Mouse (Mus musculus) heart, postnatal 14 days (tissue): ENCODE measurements at regions not wholly inside any gene's neighbourhood (a gene's known extent, or its start where the extent isn't known, plus 50 kb on each side); places are given as distances from the start of the nearest gene placed in this dataset.
"Not testable (repeated sequence)": the region's sequence is repeated elsewhere in the genome, so short reads cannot be mapped to it uniquely, and the experiment has no call there.

ENCODE experiments used
- DNase-seq, 2 experiments: peaks; one replicate each; pipeline ENCODE4 v3.0.0; 2021 to 2022
- intact Hi-C: fragments of 180-260 bp; cut with DNase I; formaldehyde crosslinking; loops from one replicate; pipeline ENCODE4 v1.15.1; 2025

- intact Hi-C loops: loop anchor here (5.0 kb wide), 1 partner anchor 53 kb away; no protein-coding TSS in a partner anchor
Measured at GRCm38 (mm10) chr9:15420677-15421076, 63.1 kb upstream of the Cep295 start.

DNA sequence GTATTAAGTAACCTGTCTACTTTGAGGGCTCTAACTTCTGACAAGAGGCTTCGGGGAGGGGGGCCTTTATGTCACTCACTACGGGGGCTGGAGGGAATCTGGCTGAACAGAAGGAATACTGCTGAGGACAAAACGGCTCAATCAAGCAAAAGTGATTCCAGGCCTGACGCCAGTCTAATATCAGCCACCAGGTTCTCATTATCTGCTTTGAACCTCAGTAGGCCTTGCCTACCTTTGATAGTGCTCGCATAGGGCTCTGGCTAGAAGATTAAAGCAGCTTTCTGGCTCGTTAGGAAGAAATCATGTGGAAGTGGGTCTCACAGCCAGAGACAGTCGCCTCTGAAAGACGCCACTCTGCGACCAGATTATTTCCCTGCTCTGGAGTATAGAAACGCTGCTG lies 64.3 kb upstream of the Cep295 start:
- intact Hi-C loops: loop anchor here (5.0 kb wide), 1 partner anchor 55 kb away; no protein-coding TSS in a partner anchor
- no peak for DNase-seq

More at GRCm38 (mm10) chr9:15420677-15421076, 63.1 kb upstream of the Cep295 start:
- DNase-seq: no peak

DNA sequence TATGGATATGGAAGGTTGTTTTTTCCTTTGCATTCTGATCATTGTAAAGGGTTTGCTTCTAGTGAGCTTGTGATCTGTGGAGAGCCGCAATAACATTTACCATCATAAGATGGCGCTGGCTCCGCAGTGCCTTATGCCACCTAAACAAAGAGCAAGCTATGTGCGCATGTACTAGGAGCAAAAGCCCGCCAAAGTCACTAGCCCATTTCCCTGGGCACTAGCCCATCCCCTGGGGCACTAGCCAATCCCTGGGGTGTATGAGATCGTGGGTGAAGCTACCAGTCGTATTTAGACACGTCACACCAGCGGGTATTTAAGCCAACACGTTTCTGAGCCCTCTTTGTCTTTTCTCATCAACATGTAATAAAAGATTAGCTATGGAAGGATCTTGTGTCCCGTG lies 59.0 kb upstream of the Smco4 start:
- intact Hi-C loops: loop anchor here (1.0 to 2.0 kb wide), 2 partner anchors 59 to 247 kb away; partner anchors contain the start of gene Smco4
- DNase-seq: not testable (repeated sequence)

DNA sequence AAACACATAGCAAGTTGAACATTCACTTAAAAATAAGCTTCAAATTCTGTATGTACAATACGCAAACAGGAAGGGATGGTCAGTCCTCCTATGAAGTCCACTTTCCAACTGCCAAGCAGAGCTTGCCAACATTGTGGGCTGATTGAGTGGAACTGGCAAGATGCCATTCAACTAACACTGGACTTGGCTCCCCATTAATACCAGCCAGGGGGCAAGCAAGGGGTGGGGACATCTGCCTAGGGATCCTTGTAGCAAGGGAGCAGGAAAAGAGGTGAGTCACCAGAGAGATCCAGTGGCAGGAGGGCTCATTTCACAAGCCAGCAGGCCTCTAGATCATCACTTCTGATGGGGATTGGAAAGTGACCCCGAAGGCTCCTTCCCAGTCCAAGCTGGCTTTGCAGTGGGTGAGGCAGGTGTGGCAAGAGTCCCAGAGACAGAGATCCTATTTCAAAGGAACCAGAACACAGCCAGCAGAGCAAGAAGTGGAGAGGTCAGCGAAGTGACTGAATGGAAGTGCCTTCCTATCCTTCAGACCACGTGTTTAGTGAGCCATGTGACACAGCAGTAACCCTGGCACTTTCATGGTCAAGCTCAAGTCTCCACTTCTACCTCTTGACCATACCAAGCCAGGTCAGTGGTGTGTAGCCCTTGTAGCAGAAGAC lies 53.8 kb upstream of the Smco4 start:
- intact Hi-C loops: no loop called here

GRCm38 (mm10) chr9:15442131-15442530 lies 51.1 kb upstream of the Smco4 start:
- no peak for DNase-seq
- intact Hi-C loops: no loop called here

More for the DNA sequence above, 53.8 kb upstream of the Smco4 start:
- peak in 1 of 2 experiments; percentile 8 for DNase-seq
